Mouse (Mus musculus): Measurements from ENCODE around the gene Sgip1. TPM values are rescaled to one million over a fixed set of nuclear protein-coding genes. Genes with fewer than 3 reads are reported as not detected.

Sgip1 gene
- polyA plus RNA-seq, 1 experiment from 2014 or later = 70.8 TPM

DNA sequence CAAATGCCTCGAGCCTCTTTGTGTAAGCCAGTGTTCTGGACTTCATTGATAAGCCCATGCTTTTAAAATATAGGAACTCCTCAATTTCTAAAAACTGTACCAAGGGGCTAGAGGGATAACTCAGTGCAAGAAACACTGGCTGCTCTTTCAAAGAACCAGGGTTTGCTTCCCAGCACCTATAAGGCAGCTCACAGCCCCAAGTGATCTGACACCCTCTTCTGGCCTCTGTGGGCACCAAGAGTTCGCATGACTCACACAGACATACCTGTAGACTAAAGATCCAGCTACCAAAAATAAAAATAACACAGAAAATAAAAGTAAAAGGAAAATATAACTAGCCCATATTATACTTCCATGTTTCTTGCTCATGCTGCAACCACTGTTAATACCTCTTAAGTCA lies 246.7 kb downstream of the Sgip1 start:
- H3K4me2 ChIP-seq (ENCODE audit: low read length) = no peak overlapping the region
- no peaks in the 10 kb centered on the region for H3K4me1 ChIP-seq (ENCODE audit: control insufficient read depth, insufficient read depth, low read length)
- no peaks in the 10 kb centered on the region for H3K9me3 ChIP-seq (ENCODE audit: control insufficient read depth, low read length)
- H3K36me3 ChIP-seq (ENCODE audit: control insufficient read depth, insufficient read depth, low read length) = no peaks in the 10 kb centered on the region
- DNase-seq = no peak
- ATAC-seq (ENCODE audit: low FRiP score, low TSS enrichment) = no peak
- H3K9ac ChIP-seq (replicated peaks; ENCODE audit: low read length) = no peak overlapping the region
- H3K4me3 ChIP-seq (replicated peaks; ENCODE audit: low read depth, low read length) = no peak overlapping the region
- no peak overlapping the region for H3K27ac ChIP-seq (replicated peaks; ENCODE audit: low read depth, low read length)
- WGBS = 59% methylated on average over 2 of the region's 2 CpGs
- H3K27me3 ChIP-seq (ENCODE audit: control insufficient read depth, insufficient read depth, low read length) = no peaks in the 10 kb centered on the region

DNA sequence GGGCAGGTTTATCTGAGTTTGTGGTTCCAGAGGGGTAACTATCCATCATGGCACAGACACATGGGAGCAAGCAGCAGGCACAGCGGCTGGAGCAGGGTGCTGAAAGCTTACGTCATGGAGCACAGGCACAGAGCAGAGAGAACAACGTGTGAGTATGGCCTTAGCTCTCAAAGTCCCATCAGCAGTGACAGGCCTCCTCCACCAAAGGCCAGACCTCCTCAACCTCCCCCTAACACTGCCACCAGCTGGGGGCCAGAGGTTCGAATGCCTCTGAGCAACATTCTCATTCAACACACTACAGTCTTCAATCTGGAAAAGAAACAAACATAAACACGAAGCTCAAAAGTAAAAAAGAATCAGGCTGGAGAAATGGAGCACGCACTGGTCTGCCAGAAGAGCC lies 247.4 kb downstream of the Sgip1 start:
- Histone ChIP-seq H3K36me3 (ENCODE audit: control insufficient read depth, insufficient read depth, low read length) (no peaks in the 10 kb centered on the region), H3K9me3 (ENCODE audit: control insufficient read depth, low read length) (no peaks in the 10 kb centered on the region), H3K4me1 (ENCODE audit: control insufficient read depth, insufficient read depth, low read length) (no peaks in the 10 kb centered on the region), H3K9ac (replicated peaks; ENCODE audit: low read length) (no peak overlapping the region), H3K4me3 (replicated peaks; ENCODE audit: low read depth, low read length) (no peak overlapping the region), H3K27me3 (ENCODE audit: control insufficient read depth, insufficient read depth, low read length) (no peaks in the 10 kb centered on the region), H3K4me2 (ENCODE audit: low read length) (no peak overlapping the region), H3K27ac (replicated peaks; ENCODE audit: low read depth, low read length) (no peak overlapping the region)
- no peak for DNase-seq
- WGBS = 83% methylated on average over 6 of the region's 6 CpGs
- ATAC-seq (ENCODE audit: low FRiP score, low TSS enrichment) = no peak

DNA sequence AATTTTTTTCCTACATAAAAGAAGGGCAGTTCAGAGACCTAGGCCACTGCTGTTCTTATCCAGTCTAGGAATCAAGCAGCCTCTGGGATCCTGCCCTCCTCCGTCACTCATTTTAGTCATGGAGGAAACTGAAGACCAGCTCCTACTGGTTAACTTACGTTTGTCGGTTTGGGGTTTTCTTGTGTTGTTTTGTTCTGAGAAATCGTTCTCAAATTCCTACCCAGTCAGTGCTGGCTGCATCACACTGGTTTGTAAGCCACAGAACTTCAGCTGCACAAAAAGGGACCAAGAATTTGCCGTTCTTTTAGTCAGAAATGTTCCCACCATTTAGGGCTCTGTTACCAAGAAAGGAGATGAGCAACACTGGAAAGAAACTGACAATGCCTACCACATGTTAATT lies 248.3 kb downstream of the Sgip1 start:
- no peak for DNase-seq
- 79% methylated on average over 5 of the region's 5 CpGs for WGBS
- H3K9ac ChIP-seq (replicated peaks; ENCODE audit: low read length) = no peak overlapping the region
- H3K9me3 ChIP-seq (ENCODE audit: control insufficient read depth, low read length) = no peaks in the 10 kb centered on the region
- no peak for ATAC-seq (ENCODE audit: low FRiP score, low TSS enrichment)
- H3K27ac ChIP-seq (replicated peaks; ENCODE audit: low read depth, low read length) = no peak overlapping the region
- H3K27me3 ChIP-seq (ENCODE audit: control insufficient read depth, insufficient read depth, low read length) = no peaks in the 10 kb centered on the region
- no peaks in the 10 kb centered on the region for H3K36me3 ChIP-seq (ENCODE audit: control insufficient read depth, insufficient read depth, low read length)
- no peaks in the 10 kb centered on the region for H3K4me1 ChIP-seq (ENCODE audit: control insufficient read depth, insufficient read depth, low read length)
- H3K4me2 ChIP-seq (ENCODE audit: low read length) = no peak overlapping the region
- H3K4me3 ChIP-seq (replicated peaks; ENCODE audit: low read depth, low read length) = no peak overlapping the region

DNA sequence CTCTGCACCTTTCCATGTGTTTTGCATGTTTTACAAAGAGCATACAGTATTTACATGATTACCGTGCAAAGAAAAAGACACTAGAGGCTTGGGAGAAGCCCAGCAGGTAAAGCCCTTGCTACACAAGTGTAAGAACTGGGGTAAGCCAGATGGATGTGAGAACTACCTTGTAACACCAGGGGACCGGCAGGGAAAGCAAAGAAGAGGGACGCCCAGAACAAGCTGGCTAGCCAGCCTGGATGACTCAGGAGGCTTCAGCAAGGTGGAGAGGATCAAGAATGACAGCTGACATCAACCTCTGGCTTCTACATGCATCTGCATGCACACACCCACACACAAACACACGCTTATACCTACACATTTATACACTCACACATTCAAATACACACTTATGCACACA lies 248.9 kb downstream of the Sgip1 start:
- no peak for DNase-seq
- 72% methylated on average over 4 of the region's 4 CpGs for WGBS

DNA sequence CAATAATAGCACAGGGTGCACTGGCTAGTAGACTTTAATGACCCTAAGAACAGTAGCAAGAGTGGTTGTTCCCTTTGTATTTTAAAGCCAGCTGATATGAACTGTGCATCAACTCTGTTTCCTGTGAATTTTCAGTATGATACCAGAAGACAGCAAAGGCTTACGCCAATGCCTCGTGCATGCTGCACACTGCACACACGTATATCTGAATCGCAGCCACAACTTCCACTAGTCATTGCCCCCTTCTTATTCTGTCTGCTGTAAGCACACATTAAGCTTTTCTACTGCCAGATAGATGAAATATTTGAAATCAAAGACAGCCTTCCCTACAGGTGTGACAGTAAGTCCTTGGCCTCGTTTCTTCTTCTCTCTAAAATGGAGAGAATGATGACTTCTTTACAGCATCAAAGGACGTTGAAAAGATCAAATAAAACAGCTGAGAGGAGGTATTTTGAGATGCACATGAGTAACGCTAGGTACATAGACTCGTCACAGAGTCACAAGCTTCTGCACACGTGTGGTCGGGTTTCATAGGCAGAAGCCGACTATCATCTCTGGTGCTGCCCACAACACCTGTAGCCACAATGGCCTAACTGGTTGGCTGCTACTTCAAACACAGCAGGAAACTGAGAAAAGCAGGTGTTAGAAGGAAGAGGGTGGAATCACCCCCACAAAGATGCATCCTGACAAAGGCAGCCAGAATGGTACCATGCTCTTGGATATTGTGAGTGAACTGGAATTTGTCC lies 249.7 kb downstream of the Sgip1 start:
- H3K4me2 ChIP-seq (ENCODE audit: low read length) = no peak overlapping the region
- 86% methylated on average over 11 of the region's 11 CpGs for WGBS
- H3K36me3 ChIP-seq (ENCODE audit: control insufficient read depth, insufficient read depth, low read length) = no peaks in the 10 kb centered on the region
- no peaks in the 10 kb centered on the region for H3K4me1 ChIP-seq (ENCODE audit: control insufficient read depth, insufficient read depth, low read length)
- no peak overlapping the region for H3K9ac ChIP-seq (replicated peaks; ENCODE audit: low read length)
- DNase-seq = no peak
- H3K27ac ChIP-seq (replicated peaks; ENCODE audit: low read depth, low read length) = no peak overlapping the region
- no peak overlapping the region for H3K4me3 ChIP-seq (replicated peaks; ENCODE audit: low read depth, low read length)
- no peaks in the 10 kb centered on the region for H3K27me3 ChIP-seq (ENCODE audit: control insufficient read depth, insufficient read depth, low read length)
- no peaks in the 10 kb centered on the region for H3K9me3 ChIP-seq (ENCODE audit: control insufficient read depth, low read length)
- ATAC-seq (ENCODE audit: low FRiP score, low TSS enrichment) = no peak

More for the DNA sequence above, 248.9 kb downstream of the Sgip1 start:
- Histone ChIP-seq H3K9ac (replicated peaks; ENCODE audit: low read length) (no peak overlapping the region), H3K9me3 (ENCODE audit: control insufficient read depth, low read length) (no peaks in the 10 kb centered on the region), H3K36me3 (ENCODE audit: control insufficient read depth, insufficient read depth, low read length) (no peaks in the 10 kb centered on the region), H3K27me3 (ENCODE audit: control insufficient read depth, insufficient read depth, low read length) (no peaks in the 10 kb centered on the region), H3K27ac (replicated peaks; ENCODE audit: low read depth, low read length) (no peak overlapping the region), H3K4me1 (ENCODE audit: control insufficient read depth, insufficient read depth, low read length) (no peaks in the 10 kb centered on the region), H3K4me3 (replicated peaks; ENCODE audit: low read depth, low read length) (no peak overlapping the region), H3K4me2 (ENCODE audit: low read length) (no peak overlapping the region)
- no peak for ATAC-seq (ENCODE audit: low FRiP score, low TSS enrichment)

DNA sequence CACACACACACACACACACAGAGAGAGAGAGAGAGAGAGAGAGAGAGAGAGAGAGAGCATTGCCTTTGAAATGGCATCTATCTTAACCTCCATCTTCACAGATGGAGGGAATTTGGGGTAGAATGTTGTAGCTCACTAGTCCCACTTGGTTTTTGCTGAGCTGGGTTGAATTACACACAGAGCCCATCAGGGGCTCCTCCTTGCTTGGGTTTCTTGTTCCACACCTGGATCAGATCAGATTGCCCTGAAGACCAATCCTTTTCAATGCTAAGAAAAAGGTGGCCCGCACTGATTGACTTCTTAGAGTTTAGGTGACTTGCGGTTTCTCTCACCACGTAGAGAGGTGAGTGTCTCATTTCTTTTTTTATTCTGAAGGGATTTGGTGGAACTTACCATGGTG lies 250.6 kb downstream of the Sgip1 start:
- Histone ChIP-seq H3K4me3 (replicated peaks; ENCODE audit: low read depth, low read length) (no peak overlapping the region), H3K4me1 (ENCODE audit: control insufficient read depth, insufficient read depth, low read length) (no peaks in the 10 kb centered on the region), H3K9ac (replicated peaks; ENCODE audit: low read length) (no peak overlapping the region), H3K27me3 (ENCODE audit: control insufficient read depth, insufficient read depth, low read length) (no peaks in the 10 kb centered on the region), H3K9me3 (ENCODE audit: control insufficient read depth, low read length) (no peaks in the 10 kb centered on the region), H3K4me2 (ENCODE audit: low read length) (no peak overlapping the region), H3K27ac (replicated peaks; ENCODE audit: low read depth, low read length) (no peak overlapping the region), H3K36me3 (ENCODE audit: control insufficient read depth, insufficient read depth, low read length) (no peaks in the 10 kb centered on the region)
- WGBS = 67% methylated on average over 3 of the region's 3 CpGs
- DNase-seq = no peak
- ATAC-seq (ENCODE audit: low FRiP score, low TSS enrichment) = no peak

DNA sequence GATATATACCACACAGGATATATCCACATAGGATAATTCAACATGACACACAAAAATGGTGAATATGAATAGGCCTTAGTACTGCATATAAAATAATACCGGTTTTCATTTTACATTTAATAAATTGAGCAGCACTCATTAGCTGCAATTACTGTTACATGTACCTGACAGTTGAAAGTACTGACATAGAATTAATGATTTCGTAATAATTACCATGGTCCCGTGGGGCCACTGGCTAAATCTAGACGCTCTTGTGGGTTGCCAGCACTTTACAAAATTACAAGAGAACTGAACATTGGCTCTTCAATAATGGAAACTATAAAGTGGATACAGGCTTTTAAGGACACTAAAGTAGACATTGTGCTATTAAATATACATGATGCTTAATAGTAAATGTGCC lies 263.6 kb downstream of the Sgip1 start:
- no peak overlapping the region for H3K27ac ChIP-seq (replicated peaks; ENCODE audit: low read depth, low read length)
- no peak overlapping the region for H3K4me2 ChIP-seq (ENCODE audit: low read length)
- 70% methylated on average over 4 of the region's 4 CpGs for WGBS
- H3K27me3 ChIP-seq (ENCODE audit: control insufficient read depth, insufficient read depth, low read length) = no peaks in the 10 kb centered on the region
- no peaks in the 10 kb centered on the region for H3K9me3 ChIP-seq (ENCODE audit: control insufficient read depth, low read length)
- H3K4me3 ChIP-seq (replicated peaks; ENCODE audit: low read depth, low read length) = no peak overlapping the region
- no peak for ATAC-seq (ENCODE audit: low FRiP score, low TSS enrichment)
- H3K36me3 ChIP-seq (ENCODE audit: control insufficient read depth, insufficient read depth, low read length) = no peaks in the 10 kb centered on the region
- peaks cover 13% of the 10 kb centered on the region; the same call in 1 of the 2 replicates for H3K4me1 ChIP-seq (ENCODE audit: control insufficient read depth, insufficient read depth, low read length)
- peak; percentile 55 for DNase-seq
- H3K9ac ChIP-seq (replicated peaks; ENCODE audit: low read length) = no peak overlapping the region

GRCm38 (mm10) chr4:103005190-103005945 lies 264.3 kb downstream of the Sgip1 start:
- no peak overlapping the region for H3K4me3 ChIP-seq (replicated peaks; ENCODE audit: low read depth, low read length)
- 65% methylated on average over 15 of the region's 15 CpGs for WGBS
- H3K4me1 ChIP-seq (ENCODE audit: control insufficient read depth, insufficient read depth, low read length) = peaks cover 13% of the 10 kb centered on the region; the same call in 1 of the 2 replicates
- H3K9me3 ChIP-seq (ENCODE audit: control insufficient read depth, low read length) = no peaks in the 10 kb centered on the region
- DNase-seq (no peak), ATAC-seq (ENCODE audit: low FRiP score, low TSS enrichment) (no peak)
- H3K36me3 ChIP-seq (ENCODE audit: control insufficient read depth, insufficient read depth, low read length) = no peaks in the 10 kb centered on the region
- H3K9ac ChIP-seq (replicated peaks; ENCODE audit: low read length) = no peak overlapping the region
- no peak overlapping the region for H3K27ac ChIP-seq (replicated peaks; ENCODE audit: low read depth, low read length)
- no peaks in the 10 kb centered on the region for H3K27me3 ChIP-seq (ENCODE audit: control insufficient read depth, insufficient read depth, low read length)
- no peak overlapping the region for H3K4me2 ChIP-seq (ENCODE audit: low read length)

GRCm38 (mm10) chr4:103006266-103006665 lies 265.2 kb downstream of the Sgip1 start:
- Histone ChIP-seq H3K27ac (replicated peaks; ENCODE audit: low read depth, low read length) (no peak overlapping the region), H3K4me3 (replicated peaks; ENCODE audit: low read depth, low read length) (no peak overlapping the region)
- WGBS = 53% methylated on average over 5 of the region's 5 CpGs

More at GRCm38 (mm10) chr4:103006266-103006665, 265.2 kb downstream of the Sgip1 start:
- no peaks in the 10 kb centered on the region for H3K9me3 ChIP-seq (ENCODE audit: control insufficient read depth, low read length)
- peaks cover 13% of the 10 kb centered on the region; the same call in 1 of the 2 replicates for H3K4me1 ChIP-seq (ENCODE audit: control insufficient read depth, insufficient read depth, low read length)
- no peak overlapping the region for H3K4me2 ChIP-seq (ENCODE audit: low read length)
- no peak for ATAC-seq (ENCODE audit: low FRiP score, low TSS enrichment)
- no peak for DNase-seq
- H3K9ac ChIP-seq (replicated peaks; ENCODE audit: low read length) = no peak overlapping the region
- no peaks in the 10 kb centered on the region for H3K36me3 ChIP-seq (ENCODE audit: control insufficient read depth, insufficient read depth, low read length)
- no peaks in the 10 kb centered on the region for H3K27me3 ChIP-seq (ENCODE audit: control insufficient read depth, insufficient read depth, low read length)
